Mouse (Mus musculus): ENCODE measurements around the gene Akip1. TPM values are rescaled to one million over a fixed set of nuclear protein-coding genes. Genes with fewer than 3 reads are reported as not detected.

Akip1 gene
- total and polyA plus RNA-seq, 2 experiments from 2014 or later = 6.9 to 29.5 TPM

DNA sequence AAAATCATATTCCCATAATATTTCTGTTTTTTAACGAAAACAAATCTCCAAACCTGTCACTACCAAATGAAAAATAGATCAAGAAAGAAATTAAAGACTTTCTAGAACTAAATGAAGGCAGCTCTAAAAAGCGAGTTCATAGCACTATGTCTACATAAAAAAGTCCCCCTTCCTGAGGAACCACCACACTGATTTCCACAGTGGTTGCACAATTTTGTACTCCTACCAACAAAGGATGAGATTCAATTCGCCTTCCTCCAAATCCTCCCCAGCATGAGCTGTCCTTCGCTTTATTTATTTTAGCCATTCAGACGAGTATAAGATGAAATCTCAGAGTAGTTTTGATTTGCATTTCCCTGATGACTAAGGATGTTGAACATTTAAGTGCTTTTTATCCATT, 36.8 kb upstream of the Akip1 start:
- no peak for TF ChIP-seq CTCF (IDR thresholded peaks at IDR 0.05; ENCODE audit: low read depth)
- no peak for TF ChIP-seq EP300 (IDR thresholded peaks at IDR 0.05; ENCODE audit: low read depth)
- Histone ChIP-seq H3K9ac (replicated peaks; ENCODE audit: low read depth, low read length) (no peak overlapping the region), H3K27me3 (ENCODE audit: control insufficient read depth, insufficient read depth, low read length) (no peaks in the 10 kb centered on the region), H3K4me1 (ENCODE audit: control insufficient read depth, insufficient read depth) (peaks cover 18% of the 10 kb centered on the region), H3K4me3 (ENCODE audit: low read depth, low read length) (no peak overlapping the region), H3K27ac (ENCODE audit: low read depth) (no peak overlapping the region), H3K4me2 (ENCODE audit: low read depth, low read length) (no peak overlapping the region), H3K36me3 (replicated peaks; ENCODE audit: control insufficient read depth, insufficient read depth, low read length) (no peaks in the 10 kb centered on the region), H3K9me3 (replicated peaks; ENCODE audit: control insufficient read depth, low read length) (no peaks in the 10 kb centered on the region)
- WGBS = 80% methylated on average over 5 of the region's 5 CpGs
- no peak for ATAC-seq (ENCODE audit: insufficient read depth, low read depth)
- no peak for DNase-seq (ENCODE audit: low spot score)

DNA sequence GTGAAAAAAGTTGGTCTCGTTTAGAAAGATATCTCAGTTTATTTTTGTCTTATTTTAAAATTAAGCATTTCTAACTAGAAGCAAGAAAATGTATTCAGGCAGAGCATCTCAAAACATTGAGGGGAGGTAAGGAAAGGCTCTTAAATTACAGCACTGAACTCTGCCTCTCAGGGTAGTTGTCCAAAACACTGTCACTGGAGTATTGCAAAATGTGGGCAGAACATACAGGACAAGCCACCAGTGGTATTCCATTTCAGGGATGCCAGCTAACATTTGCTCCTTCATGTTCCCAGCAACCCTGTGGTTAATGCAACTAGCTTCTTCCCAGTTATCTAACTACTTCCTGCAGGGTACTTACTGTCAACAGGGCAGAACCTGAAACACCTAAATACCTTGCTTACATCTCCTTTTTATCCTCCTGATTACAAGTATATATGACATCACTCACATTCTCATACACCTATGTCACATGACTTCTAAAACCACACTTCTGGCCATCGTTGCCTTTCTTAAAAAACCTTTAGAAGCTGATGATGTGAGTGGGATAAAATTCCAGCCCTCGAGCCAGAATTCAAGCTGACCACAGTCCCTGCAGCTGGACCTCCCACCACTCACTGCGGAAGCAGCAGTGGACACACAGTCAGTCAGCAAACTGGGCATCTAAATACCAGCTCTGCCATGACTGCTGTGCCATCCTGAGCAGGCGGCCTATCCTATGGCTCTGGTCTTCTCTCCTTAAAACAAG, 33.9 kb upstream of the Akip1 start:
- peak overlapping the region; percentile 83 for H3K4me2 ChIP-seq (ENCODE audit: low read depth, low read length)
- H3K4me1 ChIP-seq (ENCODE audit: control insufficient read depth, insufficient read depth) = peaks cover 14% of the 10 kb centered on the region
- no peak overlapping the region for H3K4me3 ChIP-seq (ENCODE audit: low read depth, low read length)
- no peak for TF ChIP-seq CTCF (IDR thresholded peaks at IDR 0.05; ENCODE audit: low read depth)
- 67% methylated on average over 5 of the region's 5 CpGs for WGBS
- H3K9me3 ChIP-seq (replicated peaks; ENCODE audit: control insufficient read depth, low read length) = no peaks in the 10 kb centered on the region
- no peak for DNase-seq (ENCODE audit: low spot score)
- H3K27me3 ChIP-seq (ENCODE audit: control insufficient read depth, insufficient read depth, low read length) = no peaks in the 10 kb centered on the region
- no peak overlapping the region for H3K27ac ChIP-seq (ENCODE audit: low read depth)
- H3K9ac ChIP-seq (replicated peaks; ENCODE audit: low read depth, low read length) = no peak overlapping the region
- ATAC-seq (ENCODE audit: insufficient read depth, low read depth) = no peak
- H3K36me3 ChIP-seq (replicated peaks; ENCODE audit: control insufficient read depth, insufficient read depth, low read length) = no peaks in the 10 kb centered on the region

DNA sequence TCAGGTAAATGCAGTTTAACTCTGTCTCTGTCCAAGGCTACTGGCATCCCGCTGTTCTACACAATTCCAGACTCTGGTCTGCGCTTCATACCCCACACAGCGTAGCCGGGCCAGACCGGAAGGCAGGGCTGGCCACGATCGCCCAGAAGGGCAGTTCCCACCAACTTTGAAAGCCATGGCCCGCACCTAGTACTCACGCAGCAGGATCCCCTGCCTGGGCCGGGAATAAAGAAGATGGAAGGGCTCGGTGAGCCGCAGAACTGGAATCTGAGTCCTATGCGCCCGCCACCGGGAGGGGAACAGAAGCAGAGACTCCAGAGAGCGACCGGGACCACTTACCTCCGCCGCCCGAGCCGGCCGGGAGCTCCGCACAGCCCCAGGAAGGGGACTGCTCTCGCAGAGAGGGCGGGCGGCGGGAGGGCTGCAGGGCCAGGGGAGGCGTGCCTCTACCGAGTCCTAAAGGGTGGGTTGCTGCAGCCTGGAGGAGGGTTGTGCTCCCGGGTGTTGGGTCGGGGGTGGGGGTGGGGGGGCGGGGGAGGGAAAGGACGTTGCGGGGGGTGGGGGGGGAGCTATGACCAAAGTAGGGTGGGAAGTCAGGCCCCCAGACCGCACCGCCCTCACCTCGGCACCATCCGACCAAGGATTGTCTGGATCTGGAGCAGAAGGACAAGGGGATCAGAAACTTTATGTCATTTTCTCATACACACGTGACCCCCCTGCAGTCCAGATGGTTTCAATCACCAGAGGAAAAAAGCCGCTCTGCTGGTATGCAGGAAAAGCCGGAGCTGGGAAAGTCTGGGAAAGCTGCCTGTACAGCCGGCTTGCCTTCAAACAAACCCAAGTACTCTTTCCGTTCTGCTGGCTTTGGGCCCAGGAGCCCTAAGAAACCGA, 31.7 kb upstream of the Akip1 start:
- H3K9ac ChIP-seq (replicated peaks; ENCODE audit: low read depth, low read length) = peak overlapping the region; percentile 88
- peaks cover 14% of the 10 kb centered on the region for H3K4me1 ChIP-seq (ENCODE audit: control insufficient read depth, insufficient read depth)
- no peaks in the 10 kb centered on the region for H3K9me3 ChIP-seq (replicated peaks; ENCODE audit: control insufficient read depth, low read length)
- H3K4me2 ChIP-seq (ENCODE audit: low read depth, low read length) = peak overlapping the region; percentile 83
- ATAC-seq (ENCODE audit: insufficient read depth, low read depth) (peak; percentile 94), DNase-seq (ENCODE audit: low spot score) (peak; percentile 92)
- H3K27ac ChIP-seq (ENCODE audit: low read depth) = peak overlapping the region; percentile 95
- H3K36me3 ChIP-seq (replicated peaks; ENCODE audit: control insufficient read depth, insufficient read depth, low read length) = no peaks in the 10 kb centered on the region
- WGBS = under 1% methylated on average over 28 of the region's 44 CpGs
- H3K4me3 ChIP-seq (ENCODE audit: low read depth, low read length) = peak overlapping the region; percentile 80
- no peaks in the 10 kb centered on the region for H3K27me3 ChIP-seq (ENCODE audit: control insufficient read depth, insufficient read depth, low read length)
- TF ChIP-seq CTCF (IDR thresholded peaks at IDR 0.05; ENCODE audit: low read depth) = no peak
- TF ChIP-seq EP300 (IDR thresholded peaks at IDR 0.05; ENCODE audit: low read depth) = no peak

DNA sequence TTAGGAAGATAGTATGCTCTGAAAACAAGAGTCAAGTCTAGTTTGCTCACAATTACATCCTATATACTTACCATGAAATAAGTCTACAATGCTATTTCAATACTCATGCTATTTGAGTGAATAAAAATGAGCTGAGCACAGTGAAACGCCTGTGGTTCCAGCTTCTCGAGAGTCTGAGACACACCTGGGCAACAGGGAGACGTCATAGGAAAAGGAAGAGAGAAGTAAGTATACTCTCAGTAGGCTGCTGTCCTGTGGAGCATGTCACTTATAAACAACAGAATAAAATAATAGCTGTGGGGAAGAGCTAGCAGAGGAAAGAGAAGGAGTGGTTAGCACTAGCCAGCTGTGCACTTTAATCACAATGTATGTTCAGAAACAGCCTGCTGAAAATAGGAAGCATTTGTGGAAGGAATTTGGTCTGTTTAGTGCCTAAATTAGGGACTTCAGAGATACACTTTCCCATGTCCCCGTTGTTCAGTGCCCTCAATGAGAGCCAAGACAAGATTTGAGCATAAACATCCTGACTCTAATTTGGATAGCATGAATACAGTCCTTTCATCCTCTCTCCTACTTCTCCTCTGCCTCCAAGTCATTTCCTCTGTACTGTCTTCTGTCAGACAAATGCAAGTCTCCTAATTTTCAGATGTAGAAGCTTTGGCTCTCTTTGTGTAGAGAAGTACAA, 28.4 kb upstream of the Akip1 start:
- Histone ChIP-seq H3K36me3 (replicated peaks; ENCODE audit: control insufficient read depth, insufficient read depth, low read length) (no peaks in the 10 kb centered on the region), H3K4me3 (ENCODE audit: low read depth, low read length) (no peak overlapping the region), H3K4me2 (ENCODE audit: low read depth, low read length) (no peak overlapping the region), H3K4me1 (ENCODE audit: control insufficient read depth, insufficient read depth) (peaks cover 9% of the 10 kb centered on the region; the same call in 1 of the 2 replicates), H3K9ac (replicated peaks; ENCODE audit: low read depth, low read length) (no peak overlapping the region), H3K27me3 (ENCODE audit: control insufficient read depth, insufficient read depth, low read length) (no peaks in the 10 kb centered on the region), H3K9me3 (replicated peaks; ENCODE audit: control insufficient read depth, low read length) (no peaks in the 10 kb centered on the region), H3K27ac (ENCODE audit: low read depth) (no peak overlapping the region)
- DNase-seq (ENCODE audit: low spot score) (no peak), ATAC-seq (ENCODE audit: insufficient read depth, low read depth) (no peak)
- TF ChIP-seq CTCF (IDR thresholded peaks at IDR 0.05; ENCODE audit: low read depth) (no peak), EP300 (IDR thresholded peaks at IDR 0.05; ENCODE audit: low read depth) (no peak)
- 63% methylated on average over 4 of the region's 4 CpGs for WGBS

DNA sequence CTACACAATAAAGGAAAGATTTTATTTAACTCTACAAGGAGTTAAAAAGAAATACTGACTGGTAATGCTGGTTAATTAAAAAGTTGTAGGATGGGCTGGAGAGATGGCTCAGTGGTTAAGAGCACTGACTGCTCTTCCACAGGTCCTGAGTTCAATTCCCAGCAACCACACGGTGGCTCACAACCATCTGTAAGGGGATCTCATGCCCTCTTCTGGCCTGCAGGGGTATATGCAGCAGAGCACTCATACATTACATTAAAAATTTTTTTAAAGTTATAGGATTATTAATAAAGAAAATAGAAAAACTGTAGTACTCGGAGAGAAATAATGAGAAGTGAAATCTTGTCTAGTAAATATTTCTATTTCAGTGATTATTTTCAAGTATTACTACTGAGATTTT, 23.2 kb upstream of the Akip1 start:
- H3K4me2 ChIP-seq (ENCODE audit: low read depth, low read length) = no peak overlapping the region
- 91% methylated on average over 2 of the region's 2 CpGs for WGBS
- no peaks in the 10 kb centered on the region for H3K9me3 ChIP-seq (replicated peaks; ENCODE audit: control insufficient read depth, low read length)
- DNase-seq (ENCODE audit: low spot score) (no peak), ATAC-seq (ENCODE audit: insufficient read depth, low read depth) (no peak)
- no peak overlapping the region for H3K27ac ChIP-seq (ENCODE audit: low read depth)
- no peaks in the 10 kb centered on the region for H3K36me3 ChIP-seq (replicated peaks; ENCODE audit: control insufficient read depth, insufficient read depth, low read length)
- H3K4me1 ChIP-seq (ENCODE audit: control insufficient read depth, insufficient read depth) = no peaks in the 10 kb centered on the region
- no peak overlapping the region for H3K4me3 ChIP-seq (ENCODE audit: low read depth, low read length)
- TF ChIP-seq EP300 (IDR thresholded peaks at IDR 0.05; ENCODE audit: low read depth) (no peak), CTCF (IDR thresholded peaks at IDR 0.05; ENCODE audit: low read depth) (no peak)
- no peaks in the 10 kb centered on the region for H3K27me3 ChIP-seq (ENCODE audit: control insufficient read depth, insufficient read depth, low read length)
- H3K9ac ChIP-seq (replicated peaks; ENCODE audit: low read depth, low read length) = no peak overlapping the region

All from heart, postnatal 0 days (tissue).